Mouse (Mus musculus) spleen, postnatal 4 days (tissue): Measurements from ENCODE around the gene Ren1.

Experiments used
- DNase-seq, 2 experiments: peaks; one replicate each; pipeline ENCODE4 v3.0.0; 2022; ENCODE audit warnings: low spot score in 2 of 2

Ren1 gene

GRCm38 (mm10) chr1:133408880-133409516 lies 58.7 kb downstream of the Ren1 start:
- DNase-seq: no peak

- no peak for DNase-seq
Measured at GRCm38 (mm10) chr1:133409786-133410185, 59.5 kb downstream of the Ren1 start.
